Mouse (Mus musculus) stomach, postnatal 0 days (tissue): ENCODE data around the gene Gm43738. TPM values are rescaled to one million over a fixed set of nuclear protein-coding genes. Genes with fewer than 3 reads are reported as not detected.

Experiments
- ATAC-seq: fragments of 200-750 bp; cut with Nextera tagmentation; 2 replicates; pipeline ENCODE4 v1.8.0; 2017; ENCODE audit not compliant: low FRiP score, low TSS enrichment
- DNase-seq: peaks from one replicate; pipeline ENCODE4 v3.0.0-alpha.2; 2016; ENCODE audit warnings: low spot score
- H3K27ac ChIP-seq: fragments of 300-500 bp; sonication (generic); replicated peaks from 2 replicates; pipeline ENCODE4 v1.5.1; 2014; ENCODE audit warnings: mild to moderate bottlenecking, control low read depth
- H3K27me3 ChIP-seq: fragments of 300-500 bp; sonication (generic); 2 replicates; pipeline ENCODE4 v1.6.1; 2014; ENCODE audit warnings: low read length; ENCODE audit not compliant: control insufficient read depth, insufficient read depth
- H3K36me3 ChIP-seq: fragments of 300-500 bp; sonication (generic); 2 replicates; pipeline ENCODE4 v1.6.1; 2014; ENCODE audit warnings: low read length, mixed read lengths; ENCODE audit not compliant: control insufficient read depth, insufficient read depth
- H3K4me1 ChIP-seq: fragments of 300-500 bp; sonication (generic); replicated peaks from 2 replicates; pipeline ENCODE4 v1.6.1; 2014; ENCODE audit warnings: antibody characterized with exemption; ENCODE audit not compliant: control insufficient read depth, insufficient read depth
- H3K4me2 ChIP-seq: fragments of 300-500 bp; sonication (generic); replicated peaks from 2 replicates; pipeline ENCODE4 v1.6.1; 2014; ENCODE audit warnings: low read depth, mild to moderate bottlenecking, control low read depth, moderate library complexity
- H3K4me3 ChIP-seq: fragments of 300-500 bp; sonication (generic); 2 replicates; pipeline ENCODE4 v1.5.1; 2014; ENCODE audit warnings: low read depth, low read length, control low read depth
- H3K9ac ChIP-seq: fragments of 300-500 bp; sonication (generic); 2 replicates; pipeline ENCODE4 v1.6.1; 2014; ENCODE audit warnings: mild to moderate bottlenecking, low read length, control low read depth, mixed read lengths
- H3K9me3 ChIP-seq: fragments of 300-500 bp; sonication (generic); 2 replicates; pipeline ENCODE4 v1.6.1; 2016; ENCODE audit warnings: low read length; ENCODE audit not compliant: control insufficient read depth
- CTCF ChIP-seq: IDR thresholded peaks from 2 replicates; pipeline ENCODE4 v1.5.1; 2016; ENCODE audit warnings: antibody characterized with exemption, low read depth, mild to moderate bottlenecking, moderate library complexity
- EP300 ChIP-seq: optimal IDR thresholded peaks from 2 replicates; pipeline ENCODE3; 2016; ENCODE audit warnings: antibody characterized with exemption
- WGBS: fragments of 180-500 bp; shearing (Covaris S2); extraction: QIAGEN DNeasy Blood & Tissue Kit; methylation state at CpG from one replicate; pipeline ENCODE4 v1.1.7; 2014; 5-methylcytosine and 5-hydroxymethylcytosine counted together
- polyA plus RNA-seq: library from polyadenylated mRNA; unstranded; fragments of >200 nt; fragmentation: Nextera tagmentation; extraction: Ambion mirVana; gene quantifications from 2 replicates; pipeline ENCODE4 v1.2.1, GENCODE M21; 2015

The Gm43738 gene
- polyA plus RNA-seq, 1 experiment from 2014 or later, result 0.17 TPM

GRCm38 (mm10) chr3:89108146-89108545 is 7.2 kb upstream of the Gm43738 start:
- ATAC-seq (no peak), DNase-seq (no peak)
- no peaks in the 10 kb centered on the region for H3K4me1 ChIP-seq
- no peaks in the 10 kb centered on the region for H3K36me3 ChIP-seq
- no peak overlapping the region for H3K4me3 ChIP-seq
- WGBS, result 45% methylated on average over 1 of the region's 1 CpGs
- no peaks in the 10 kb centered on the region for H3K9me3 ChIP-seq
- H3K9ac ChIP-seq, result no peak overlapping the region
- H3K27me3 ChIP-seq, result no peaks in the 10 kb centered on the region
- TF ChIP-seq EP300 (no peak), CTCF (no peak)
- no peak overlapping the region for H3K27ac ChIP-seq
- H3K4me2 ChIP-seq, result no peak overlapping the region

GRCm38 (mm10) chr3:89107545-89107944 is 6.6 kb upstream of the Gm43738 start:
- no peak overlapping the region for H3K4me3 ChIP-seq
- no peaks in the 10 kb centered on the region for H3K36me3 ChIP-seq
- H3K9ac ChIP-seq, result no peak overlapping the region
- TF ChIP-seq EP300, result no peak
- TF ChIP-seq CTCF, result no peak
- 0 out of 2 replicates have a peak overlapping the region, but pooled peaks have one; percentile 5 for H3K27ac ChIP-seq
- no peak overlapping the region for H3K4me2 ChIP-seq
- no peak; the same call in 1 of the 2 replicates for ATAC-seq
- WGBS, result 35% methylated on average over 3 of the region's 3 CpGs
- no peaks in the 10 kb centered on the region for H3K9me3 ChIP-seq
- DNase-seq, result no peak
- no peaks in the 10 kb centered on the region for H3K27me3 ChIP-seq
- no peaks in the 10 kb centered on the region for H3K4me1 ChIP-seq

GRCm38 (mm10) chr3:89106881-89107280 is 6.0 kb upstream of the Gm43738 start:
- ATAC-seq, result no peak

GRCm38 (mm10) chr3:89103291-89103595 is 2.3 kb upstream of the Gm43738 start:
- WGBS, result 43% methylated on average over 4 of the region's 4 CpGs
- no peak overlapping the region for H3K4me2 ChIP-seq

More at GRCm38 (mm10) chr3:89106881-89107280, 6.0 kb upstream of the Gm43738 start:
- Histone ChIP-seq H3K9me3 (no peaks in the 10 kb centered on the region), H3K4me1 (no peaks in the 10 kb centered on the region), H3K27ac (no peak overlapping the region), H3K4me2 (no peak overlapping the region), H3K27me3 (no peaks in the 10 kb centered on the region), H3K9ac (no peak overlapping the region), H3K4me3 (no peak overlapping the region), H3K36me3 (no peaks in the 10 kb centered on the region)
- DNase-seq, result no peak
- TF ChIP-seq EP300 (no peak), CTCF (no peak)

GRCm38 (mm10) chr3:89102495-89103290 is 1.8 kb upstream of the Gm43738 start:
- Histone ChIP-seq H3K27ac (peak overlapping the region; percentile 69), H3K4me1 (peaks cover 2% of the 10 kb centered on the region; the same call in 1 of the 2 replicates), H3K36me3 (peaks cover 7% of the 10 kb centered on the region; the same call in 1 of the 2 replicates), H3K9ac (no peak overlapping the region), H3K4me3 (peak overlapping the region; percentile 60; the same call in 1 of the 2 replicates), H3K27me3 (no peaks in the 10 kb centered on the region), H3K9me3 (no peaks in the 10 kb centered on the region), H3K4me2 (peak overlapping the region; percentile 44)
- no peak for TF ChIP-seq CTCF
- TF ChIP-seq EP300, result no peak
- no peak for DNase-seq
- 48% methylated on average over 12 of the region's 12 CpGs for WGBS
- ATAC-seq, result no peak

More at GRCm38 (mm10) chr3:89103291-89103595, 2.3 kb upstream of the Gm43738 start:
- Histone ChIP-seq H3K9me3 (no peaks in the 10 kb centered on the region), H3K4me1 (peaks cover 2% of the 10 kb centered on the region; the same call in 1 of the 2 replicates), H3K36me3 (peaks cover 4% of the 10 kb centered on the region; the same call in 1 of the 2 replicates), H3K27ac (peak overlapping the region; percentile 69), H3K4me3 (no peak overlapping the region), H3K9ac (no peak overlapping the region), H3K27me3 (no peaks in the 10 kb centered on the region)
- ATAC-seq (peak; percentile 43; the same call in 1 of the 2 replicates), DNase-seq (peak; percentile 53)
- TF ChIP-seq EP300, result no peak
- no peak for TF ChIP-seq CTCF

GRCm38 (mm10) chr3:89101812-89102494 is 1.1 kb upstream of the Gm43738 start, which contains the start of gene Fdps:
Gene Fdps (minus strand): TSS chr3:89101959.
- H3K4me1 ChIP-seq, result peaks cover 2% of the 10 kb centered on the region; the same call in 1 of the 2 replicates
- under 1% methylated on average over 26 of the region's 26 CpGs for WGBS
- no peaks in the 10 kb centered on the region for H3K27me3 ChIP-seq
- no peak for TF ChIP-seq EP300
- peak; percentile 52 for TF ChIP-seq CTCF
- no peaks in the 10 kb centered on the region for H3K9me3 ChIP-seq
- peak within 1 kb of the TSS; percentile 60 for H3K4me3 ChIP-seq
- ATAC-seq, result peak; percentile 99
- peak within 1 kb of the TSS; percentile 69 for H3K27ac ChIP-seq
- DNase-seq, result peak; percentile 96
- peaks cover 9% of the 10 kb centered on the region; the same call in 1 of the 2 replicates for H3K36me3 ChIP-seq
- peak within 1 kb of the TSS; percentile 61 for H3K9ac ChIP-seq
- H3K4me2 ChIP-seq, result peak within 1 kb of the TSS; percentile 82
